Mouse (Mus musculus) kidney, postnatal 36 days (tissue): ENCODE data around the gene Zfyve16.
A peak's percentile ranks its signal among the peaks of the same experiment; 100 is the strongest.

Experiments
- DNase-seq, 2 experiments: peaks; one replicate each; pipeline ENCODE4 v3.0.0; 2021 to 2022; ENCODE audit warnings: mixed read lengths in 2 of 2

Gene Zfyve16

DNA sequence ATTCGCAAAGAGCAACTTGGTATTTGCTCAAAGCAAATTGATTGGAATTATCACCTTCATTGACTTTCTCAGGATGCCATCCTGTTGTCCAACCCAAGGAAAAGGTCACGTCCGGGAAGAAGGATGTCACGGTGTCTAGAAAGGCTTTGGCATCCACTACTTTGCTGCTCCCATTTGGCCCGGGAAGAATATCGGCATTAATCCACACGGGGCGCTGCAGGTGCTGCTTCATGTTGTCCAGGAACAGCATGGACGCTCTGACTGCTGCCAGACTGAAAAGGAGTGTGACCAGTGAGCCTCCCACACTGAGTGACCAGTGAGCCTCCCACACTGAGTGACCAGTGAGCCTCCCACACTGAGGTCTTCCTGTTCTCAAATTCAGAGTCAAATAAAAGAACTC is 62.8 kb downstream of the Zfyve16 start:
- peak in 1 of 2 experiments; percentile 40 for DNase-seq

DNA sequence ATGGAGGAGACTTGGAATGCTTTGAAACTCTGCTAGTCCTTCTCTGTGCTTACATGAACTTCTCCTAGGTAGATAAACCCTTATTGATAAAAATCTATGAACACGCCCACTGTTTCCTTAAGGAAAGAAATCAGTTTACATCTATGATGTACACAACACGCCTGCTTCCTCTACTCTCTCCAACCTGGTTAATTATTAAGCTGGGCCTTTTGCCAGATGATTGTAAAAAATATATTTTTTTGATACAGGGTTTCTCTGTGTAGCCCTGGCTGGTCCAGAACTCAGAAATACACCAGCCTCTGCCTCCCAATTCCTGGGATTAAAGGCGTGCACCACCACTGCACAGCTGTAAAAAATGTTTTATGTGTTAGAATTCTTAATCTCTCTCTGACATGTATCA is 66.0 kb downstream of the Zfyve16 start:
- no peak for DNase-seq

DNA sequence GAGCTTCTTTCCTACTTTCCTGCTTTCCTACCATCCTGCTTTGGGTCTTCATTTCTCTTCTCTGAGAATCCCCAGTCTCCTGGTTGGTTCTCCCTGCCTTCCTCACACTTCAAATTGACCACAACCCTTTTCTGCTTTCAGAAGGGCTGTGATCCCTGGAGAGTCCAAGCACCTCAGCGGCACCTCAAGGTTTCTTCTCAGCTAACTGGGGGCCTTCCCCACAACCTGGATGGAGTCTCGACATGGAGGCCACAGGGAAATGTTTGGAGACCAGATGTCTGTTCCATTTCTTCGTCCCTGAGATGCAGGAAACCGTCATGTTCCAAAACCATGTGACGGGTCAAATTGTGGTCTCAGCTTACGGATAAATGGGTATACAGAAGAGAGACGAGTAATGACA is 83.8 kb downstream of the Zfyve16 start:
- DNase-seq = no peak

DNA sequence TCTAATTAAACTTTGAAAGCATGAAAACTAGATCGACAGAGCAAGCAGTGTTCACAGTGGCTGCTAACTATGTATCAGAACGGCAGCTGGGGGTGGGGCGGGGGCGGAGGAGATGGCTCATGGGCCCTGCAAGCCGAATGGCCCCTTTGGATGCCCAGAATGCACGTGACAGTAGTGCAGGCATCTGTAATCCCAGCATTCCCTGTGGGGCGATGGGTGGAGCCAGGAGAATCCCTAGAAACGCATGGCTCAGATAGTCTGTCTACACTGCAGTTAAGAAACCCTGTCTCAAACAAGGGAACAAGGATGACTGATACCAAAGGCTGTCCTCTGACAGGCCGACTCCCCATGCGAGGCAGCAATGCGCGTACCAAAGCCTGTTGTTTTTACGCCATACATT is 90.4 kb downstream of the Zfyve16 start:
- no peak for DNase-seq

DNA sequence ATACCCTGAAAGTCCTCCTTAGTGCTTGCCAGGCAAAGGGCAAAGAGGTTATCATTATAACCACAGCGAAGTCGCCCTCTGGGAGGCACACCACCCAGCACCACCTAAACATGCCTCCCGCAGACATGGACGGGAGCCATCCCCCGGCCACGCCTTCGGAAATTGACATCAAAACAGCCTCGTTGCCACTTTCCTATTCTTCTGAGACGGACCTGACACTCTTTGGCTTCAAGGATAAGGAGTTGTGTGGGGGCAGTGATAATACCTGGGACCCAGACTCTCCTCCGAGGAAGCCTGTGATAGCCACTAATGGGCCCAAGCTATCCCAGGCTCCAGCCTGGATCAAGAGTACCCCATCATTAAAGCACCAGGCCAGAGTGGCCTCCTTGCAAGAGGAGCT is 92.0 kb downstream of the Zfyve16 start:
- DNase-seq = no peak
